Mouse (Mus musculus) neural tube, embryonic 14.5 days (tissue): Measurements from ENCODE around the gene Actrt2. TPM values are rescaled to one million over a fixed set of nuclear protein-coding genes. Genes with fewer than 3 reads are reported as not detected.

Experiments used
- ATAC-seq: fragments of 200-750 bp; cut with Nextera tagmentation; 2 replicates; pipeline ENCODE4 v1.8.0; 2017; ENCODE audit warnings: low read depth, mild to moderate bottlenecking, moderate TSS enrichment, moderate library complexity
- H3K27ac ChIP-seq: fragments of 300-500 bp; sonication (generic); 2 replicates; pipeline ENCODE4 v1.5.1; 2014; ENCODE audit warnings: low read depth, mild to moderate bottlenecking, control low read depth, low read length, moderate library complexity, mixed read lengths
- H3K27me3 ChIP-seq: fragments of 300-500 bp; sonication (generic); 2 replicates; pipeline ENCODE4 v1.6.1; 2014; ENCODE audit warnings: low read length; ENCODE audit not compliant: control insufficient read depth, insufficient read depth
- H3K36me3 ChIP-seq: fragments of 300-500 bp; sonication (generic); 2 replicates; pipeline ENCODE4 v1.6.1; 2014; ENCODE audit warnings: low read length, mixed read lengths; ENCODE audit not compliant: control insufficient read depth, insufficient read depth
- H3K4me1 ChIP-seq: fragments of 300-500 bp; sonication (generic); 2 replicates; pipeline ENCODE4 v1.6.1; 2014; ENCODE audit warnings: low read length; ENCODE audit not compliant: control insufficient read depth, insufficient read depth
- H3K4me2 ChIP-seq: fragments of 300-500 bp; sonication (generic); 2 replicates; pipeline ENCODE4 v1.6.1; 2014; ENCODE audit warnings: mild to moderate bottlenecking, low read depth, low read length, control low read depth
- H3K4me3 ChIP-seq: fragments of 300-500 bp; sonication (generic); 2 replicates; pipeline ENCODE4 v1.5.1; 2014; ENCODE audit warnings: low read depth, low read length, control low read depth, mixed read lengths
- H3K9ac ChIP-seq: fragments of 300-500 bp; sonication (generic); replicated peaks from 2 replicates; pipeline ENCODE4 v1.6.1; 2014; ENCODE audit warnings: low read depth, mild to moderate bottlenecking, control low read depth, low read length, mixed read lengths
- H3K9me3 ChIP-seq: fragments of 300-500 bp; sonication (generic); 2 replicates; pipeline ENCODE4 v1.6.1; 2016; ENCODE audit warnings: low read length; ENCODE audit not compliant: control insufficient read depth
- WGBS: fragments of 180-500 bp; shearing (Covaris S2); extraction: QIAGEN DNeasy Blood & Tissue Kit; methylation state at CpG from one replicate; pipeline ENCODE4 v1.1.7; 2014; 5-methylcytosine and 5-hydroxymethylcytosine counted together
- polyA plus RNA-seq: library from polyadenylated mRNA; unstranded; fragments of >200 nt; fragmentation: Nextera tagmentation; extraction: Ambion mirVana; gene quantifications from 2 replicates; pipeline ENCODE4 v1.2.1, GENCODE M21; 2014

Gene Actrt2
- polyA plus RNA-seq, 1 experiment from 2014 or later, result not detected

GRCm38 (mm10) chr4:154703426-154704070 lies 35.9 kb upstream of the Actrt2 start:
- 75% methylated on average over 7 of the region's 7 CpGs for WGBS
- no peak overlapping the region for H3K4me3 ChIP-seq
- no peak for ATAC-seq
- no peaks in the 10 kb centered on the region for H3K4me1 ChIP-seq
- no peak overlapping the region for H3K27ac ChIP-seq
- H3K9ac ChIP-seq, result no peak overlapping the region
- no peaks in the 10 kb centered on the region for H3K36me3 ChIP-seq
- H3K9me3 ChIP-seq, result no peaks in the 10 kb centered on the region
- no peaks in the 10 kb centered on the region for H3K27me3 ChIP-seq
- H3K4me2 ChIP-seq, result no peak overlapping the region

GRCm38 (mm10) chr4:154702931-154703330 lies 35.3 kb upstream of the Actrt2 start:
- Histone ChIP-seq H3K4me2 (no peak overlapping the region), H3K9ac (no peak overlapping the region), H3K36me3 (no peaks in the 10 kb centered on the region), H3K9me3 (no peaks in the 10 kb centered on the region), H3K27ac (no peak overlapping the region), H3K4me3 (no peak overlapping the region), H3K4me1 (no peaks in the 10 kb centered on the region), H3K27me3 (no peaks in the 10 kb centered on the region)
- WGBS, result 90% methylated on average over 7 of the region's 7 CpGs
- no peak for ATAC-seq

GRCm38 (mm10) chr4:154702186-154702585 lies 34.5 kb upstream of the Actrt2 start:
- Histone ChIP-seq H3K4me2 (no peak overlapping the region), H3K36me3 (no peaks in the 10 kb centered on the region), H3K27ac (no peak overlapping the region), H3K9ac (no peak overlapping the region), H3K4me1 (no peaks in the 10 kb centered on the region), H3K4me3 (no peak overlapping the region), H3K9me3 (no peaks in the 10 kb centered on the region), H3K27me3 (no peaks in the 10 kb centered on the region)
- 64% methylated on average over 6 of the region's 6 CpGs for WGBS
- ATAC-seq, result no peak

- H3K27ac ChIP-seq, result no peak overlapping the region
- WGBS, result 88% methylated on average over 13 of the region's 13 CpGs
- ATAC-seq, result no peak
These were observed 33.3 kb upstream of the Actrt2 start for GRCm38 (mm10) chr4:154700921-154701412.

GRCm38 (mm10) chr4:154700436-154700835 lies 32.8 kb upstream of the Actrt2 start:
- Histone ChIP-seq H3K9me3 (no peaks in the 10 kb centered on the region), H3K4me1 (no peaks in the 10 kb centered on the region), H3K27ac (no peak overlapping the region), H3K4me2 (no peak overlapping the region), H3K27me3 (no peaks in the 10 kb centered on the region), H3K9ac (no peak overlapping the region), H3K4me3 (no peak overlapping the region), H3K36me3 (no peaks in the 10 kb centered on the region)
- ATAC-seq, result no peak
- WGBS, result 97% methylated on average over 6 of the region's 6 CpGs

More at GRCm38 (mm10) chr4:154700921-154701412, 33.3 kb upstream of the Actrt2 start:
- Histone ChIP-seq H3K4me1 (no peaks in the 10 kb centered on the region), H3K9me3 (no peaks in the 10 kb centered on the region), H3K9ac (no peak overlapping the region), H3K4me2 (no peak overlapping the region), H3K36me3 (no peaks in the 10 kb centered on the region), H3K27me3 (no peaks in the 10 kb centered on the region), H3K4me3 (no peak overlapping the region)

GRCm38 (mm10) chr4:154699236-154699635 lies 31.6 kb upstream of the Actrt2 start:
- H3K27ac ChIP-seq, result no peak overlapping the region
- no peaks in the 10 kb centered on the region for H3K27me3 ChIP-seq
- WGBS, result 92% methylated on average over 8 of the region's 8 CpGs
- H3K9ac ChIP-seq, result no peak overlapping the region
- H3K4me2 ChIP-seq, result no peak overlapping the region
- H3K36me3 ChIP-seq, result no peaks in the 10 kb centered on the region
- ATAC-seq, result no peak
- no peaks in the 10 kb centered on the region for H3K4me1 ChIP-seq
- H3K4me3 ChIP-seq, result no peak overlapping the region
- no peaks in the 10 kb centered on the region for H3K9me3 ChIP-seq

- H3K9me3 ChIP-seq, result no peaks in the 10 kb centered on the region
- no peaks in the 10 kb centered on the region for H3K4me1 ChIP-seq
- no peak overlapping the region for H3K4me3 ChIP-seq
- 100% methylated on average over 1 of the region's 1 CpGs for WGBS
- no peak overlapping the region for H3K4me2 ChIP-seq
- no peak overlapping the region for H3K27ac ChIP-seq
- no peaks in the 10 kb centered on the region for H3K36me3 ChIP-seq
- ATAC-seq, result no peak
- H3K27me3 ChIP-seq, result no peaks in the 10 kb centered on the region
- H3K9ac ChIP-seq, result no peak overlapping the region
These were observed 31.0 kb upstream of the Actrt2 start for GRCm38 (mm10) chr4:154698631-154699030.

GRCm38 (mm10) chr4:154698021-154698590 lies 30.4 kb upstream of the Actrt2 start:
- WGBS, result 67% methylated on average over 16 of the region's 16 CpGs
- H3K4me1 ChIP-seq, result no peaks in the 10 kb centered on the region
- H3K9me3 ChIP-seq, result no peaks in the 10 kb centered on the region
- ATAC-seq, result no peak
- no peaks in the 10 kb centered on the region for H3K27me3 ChIP-seq
- H3K9ac ChIP-seq, result no peak overlapping the region
- no peaks in the 10 kb centered on the region for H3K36me3 ChIP-seq
- no peak overlapping the region for H3K4me3 ChIP-seq
- H3K27ac ChIP-seq, result no peak overlapping the region
- H3K4me2 ChIP-seq, result no peak overlapping the region

- Histone ChIP-seq H3K4me1 (no peaks in the 10 kb centered on the region), H3K9ac (no peak overlapping the region), H3K27me3 (no peaks in the 10 kb centered on the region), H3K4me3 (no peak overlapping the region), H3K9me3 (no peaks in the 10 kb centered on the region), H3K36me3 (no peaks in the 10 kb centered on the region), H3K4me2 (no peak overlapping the region), H3K27ac (no peak overlapping the region)
- ATAC-seq, result no peak
- WGBS, result 81% methylated on average over 5 of the region's 5 CpGs
These were observed 29.8 kb upstream of the Actrt2 start for GRCm38 (mm10) chr4:154697476-154697875.
